Mouse (Mus musculus) cerebellum, adult 11-12 months (tissue): ENCODE data around the gene Exoc3l2.
"Not testable (repeated sequence)": the region's sequence is repeated elsewhere in the genome, so short reads cannot be mapped to it uniquely, and the experiment has no call there.

Experiments
- DNase-seq: peaks from one replicate; pipeline ENCODE4 v3.0.0; 2022

The Exoc3l2 gene

GRCm38 (mm10) chr7:19491731-19492130 lies 28.6 kb downstream of the Exoc3l2 start:
- DNase-seq = no peak

GRCm38 (mm10) chr7:19494751-19495474 lies 31.8 kb downstream of the Exoc3l2 start:
- DNase-seq = no peak

GRCm38 (mm10) chr7:19495521-19496213 lies 32.5 kb downstream of the Exoc3l2 start:
- no peak for DNase-seq

GRCm38 (mm10) chr7:19496214-19496555 lies 33.1 kb downstream of the Exoc3l2 start:
- no peak for DNase-seq

- DNase-seq = no peak
Measured at GRCm38 (mm10) chr7:19498326-19498725, 35.2 kb downstream of the Exoc3l2 start.

- no peak for DNase-seq
Measured at GRCm38 (mm10) chr7:19500420-19501363, 37.6 kb downstream of the Exoc3l2 start.

GRCm38 (mm10) chr7:19501658-19502057 lies 38.5 kb downstream of the Exoc3l2 start:
- DNase-seq = no peak

GRCm38 (mm10) chr7:19503481-19504068 lies 40.4 kb downstream of the Exoc3l2 start:
- peak; percentile 58 for DNase-seq

- DNase-seq = no peak
Measured at GRCm38 (mm10) chr7:19506326-19506725, 43.2 kb downstream of the Exoc3l2 start.

GRCm38 (mm10) chr7:19506969-19507611 lies 44.0 kb downstream of the Exoc3l2 start:
- DNase-seq = peak; percentile 57

- DNase-seq = no peak
Measured at GRCm38 (mm10) chr7:19507612-19507981, 44.5 kb downstream of the Exoc3l2 start.

- DNase-seq = peak; percentile 90
Measured at GRCm38 (mm10) chr7:19508150-19508923, 45.2 kb downstream of the Exoc3l2 start, which contains the start of the genes Bloc1s3 and Trappc6a. Gene Bloc1s3, minus strand, starts transcription at chr7:19508367. Gene Trappc6a, plus strand, starts transcription at chr7:19508395.

- DNase-seq = no peak
Measured at GRCm38 (mm10) chr7:19508924-19509568, 45.9 kb downstream of the Exoc3l2 start.

GRCm38 (mm10) chr7:19509786-19510185 lies 46.7 kb downstream of the Exoc3l2 start:
- peak; percentile 27 for DNase-seq

GRCm38 (mm10) chr7:19511934-19512333 lies 48.8 kb downstream of the Exoc3l2 start:
- not testable (repeated sequence) for DNase-seq

- no peak for DNase-seq
Measured at GRCm38 (mm10) chr7:19512353-19512752, 49.2 kb downstream of the Exoc3l2 start.

- DNase-seq = peak; percentile 61
Measured at GRCm38 (mm10) chr7:19517652-19518365, 54.7 kb downstream of the Exoc3l2 start, which contains the start of gene Nkpd1. Gene Nkpd1, plus strand, starts transcription at chr7:19517838.

GRCm38 (mm10) chr7:19520032-19520431 lies 56.9 kb downstream of the Exoc3l2 start:
- no peak for DNase-seq

- DNase-seq = no peak
Measured at GRCm38 (mm10) chr7:19523017-19523756, 60.1 kb downstream of the Exoc3l2 start.
